Comparison of ENCODE assay signal across 33 mouse cellular contexts in genomic region chr9:28552387-28553182, GRCm38 (mm10).
DNase-seq lines count a peak whose midpoint lies in the region; ATAC-seq and TF ChIP-seq lines count a peak whose summit lies in the region.
"Had no signal": no experiment of that assay in that cellular context is flagged by ENCODE, and none has a peak within 500 bp of the region (broad histone marks: within the 10 kb centered on the region; RNA-seq: fewer than 3 reads in every experiment).

No protein-coding gene starts in this region.

- H3K4me3 ChIP-seq in liver, adult 2 months (ENCODE audit: insufficient read depth, low read depth, low read length) = no peak overlapping the region
- H3K4me3 ChIP-seq in C2C12 (ENCODE audit: insufficient read depth, poor library complexity, severe bottlenecking) (no peak overlapping the region), ES-E14 (ENCODE audit: insufficient read depth in 1 of 2, low read depth in 1 of 2, low read length in 2 of 2, poor library complexity in 1 of 2, severe bottlenecking in 1 of 2) (no peak overlapping the region)
- H3K4me3 ChIP-seq in intestine, embryonic 15.5 days (replicated peaks) = no peak overlapping the region
- H3K4me3 ChIP-seq in forebrain, postnatal 0 days (ENCODE audit: low read depth, low read length) = no peak overlapping the region
- H3K4me3 ChIP-seq: embryonic facial prominence, embryonic 13.5 days; forebrain, embryonic 10.5 days; forebrain, embryonic 15.5 days; gastrocnemius, adult 2 months; hindbrain, embryonic 12.5 days; layer of hippocampus, adult 2 months; megakaryocyte, embryonic 14.5 days; midbrain, embryonic 15.5 days; neural tube, embryonic 12.5 days had no signal

- H3K4me1 ChIP-seq in liver, adult 2 months (ENCODE audit: control insufficient read depth, insufficient read depth, low read length) = no peaks in the 10 kb centered on the region
- H3K4me1 ChIP-seq in ES-E14 (ENCODE audit: control insufficient read depth in 2 of 2, insufficient read depth in 2 of 2, low read length in 2 of 2, poor library complexity in 1 of 2) = peaks cover 4% of the 10 kb centered on the region in 2 experiments; a peak in 2 of 4 replicates
- no peaks in the 10 kb centered on the region for H3K4me1 ChIP-seq in intestine, embryonic 15.5 days (replicated peaks)
- no peaks in the 10 kb centered on the region for H3K4me1 ChIP-seq in forebrain, postnatal 0 days (ENCODE audit: insufficient read depth)
- H3K4me1 ChIP-seq: embryonic facial prominence, embryonic 13.5 days; hindbrain, embryonic 12.5 days; megakaryocyte, embryonic 14.5 days; neural tube, embryonic 12.5 days had no signal

- ATAC-seq in intestine, embryonic 15.5 days = peak; percentile 95
- ATAC-seq in forebrain, postnatal 0 days = no peak
- no peak for ATAC-seq in cerebellum, adult (ENCODE audit: insufficient number of reproducible peaks, low FRiP score, low TSS enrichment)
- ATAC-seq: forebrain, embryonic 15.5 days; hindbrain, postnatal 0 days; lung, postnatal 0 days; midbrain, embryonic 15.5 days had no signal

- no peaks in the 10 kb centered on the region for H3K79me2 ChIP-seq in liver, adult 2 months (ENCODE audit: control insufficient read depth, insufficient read depth, low read length)
- no peaks in the 10 kb centered on the region for H3K79me2 ChIP-seq in C2C12 (ENCODE audit: control insufficient read depth, insufficient read depth)

- no peak overlapping the region for H3K9ac ChIP-seq in liver, adult 2 months (ENCODE audit: low read depth, low read length)
- no peak overlapping the region for H3K9ac ChIP-seq in ES-E14 (ENCODE audit: insufficient read depth, low read depth, low read length, poor library complexity, severe bottlenecking)
- H3K9ac ChIP-seq in intestine, embryonic 15.5 days = no peak overlapping the region
- H3K9ac ChIP-seq in forebrain, postnatal 0 days = no peak overlapping the region
- H3K9ac ChIP-seq: embryonic facial prominence, embryonic 13.5 days; forebrain, embryonic 15.5 days; hindbrain, embryonic 12.5 days; midbrain, embryonic 15.5 days; neural tube, embryonic 12.5 days had no signal

- in situ Hi-C loops in ES-E14 (cut with MboI; ENCODE audit: low sequenced_read_pairs in 2 of 2, unreplicated experiment in 2 of 2) = no loop called here

- no peaks in the 10 kb centered on the region for H3K36me3 ChIP-seq in liver, adult 2 months (ENCODE audit: control insufficient read depth, insufficient read depth, low read length)
- no peaks in the 10 kb centered on the region for H3K36me3 ChIP-seq in C2C12 (ENCODE audit: control insufficient read depth, insufficient read depth)
- no peaks in the 10 kb centered on the region for H3K36me3 ChIP-seq in ES-E14 (ENCODE audit: control insufficient read depth, insufficient read depth, low read length, poor library complexity, severe bottlenecking)
- H3K36me3 ChIP-seq in intestine, embryonic 15.5 days = no peaks in the 10 kb centered on the region
- no peaks in the 10 kb centered on the region for H3K36me3 ChIP-seq in forebrain, postnatal 0 days (ENCODE audit: insufficient read depth)
- H3K36me3 ChIP-seq: embryonic facial prominence, embryonic 13.5 days; forebrain, embryonic 10.5 days; forebrain, embryonic 15.5 days; hindbrain, embryonic 12.5 days; midbrain, embryonic 15.5 days; neural tube, embryonic 12.5 days had no signal

- no peaks in the 10 kb centered on the region for H3K79me3 ChIP-seq in C2C12 (ENCODE audit: low read depth)

- 16% methylated on average over 1 of the region's 1 CpGs for WGBS in liver, adult 2 months
- WGBS in intestine, embryonic 15.5 days = 54% methylated on average over 1 of the region's 1 CpGs
- WGBS in forebrain, postnatal 0 days = 91% methylated on average over 1 of the region's 1 CpGs

- no peak for TF ChIP-seq POLR2A in liver, adult 2 months (IDR thresholded peaks at IDR 0.05; ENCODE audit: extremely low read depth, insufficient read depth, low read length)

- TF ChIP-seq CTCF in liver, adult 2 months (IDR thresholded peaks at IDR 0.05; ENCODE audit: low read depth, low read length) = no peak
- no peak for TF ChIP-seq CTCF in C2C12 (IDR thresholded peaks at IDR 0.05; ENCODE audit: control insufficient read depth, insufficient read depth, insufficient read length)
- TF ChIP-seq CTCF in forebrain, postnatal 0 days (IDR thresholded peaks at IDR 0.05; ENCODE audit: low read depth) = no peak

- peak; percentile 82 for DNase-seq in liver, adult 2 months (ENCODE audit: extremely low read depth, low read depth, low spot score)
- no peak for DNase-seq in liver
- DNase-seq in ES-E14 (ENCODE audit: low read depth, low spot score) = peak; percentile 28
- no peak for DNase-seq in forebrain, postnatal 0 days
- DNase-seq in neural tube, embryonic 10.5 days (ENCODE audit: extremely low spot score, low spot score) = no peak
- DNase-seq: adrenal gland, postnatal 10 days; cerebellum, adult 11 months; cerebellum, adult 9-11 months; gastrocnemius, adult 2 months; gastrocnemius, postnatal 36 days; heart, adult 18-20 months; heart, postnatal 36 days; left cerebral cortex, postnatal 4 days; lung, adult 18-20 months; lung, postnatal 4 days; right cerebral cortex, adult 18-20 months; spleen, adult 18-20 months; thymus, postnatal 4 days had no signal

- no peaks in the 10 kb centered on the region for H3K27me3 ChIP-seq in liver, adult 2 months (ENCODE audit: control insufficient read depth, insufficient read depth, low read length)
- no peaks in the 10 kb centered on the region for H3K27me3 ChIP-seq in C2C12 (ENCODE audit: control insufficient read depth, insufficient read depth, insufficient read length)
- no peaks in the 10 kb centered on the region for H3K27me3 ChIP-seq in intestine, embryonic 15.5 days (replicated peaks)
- no peaks in the 10 kb centered on the region for H3K27me3 ChIP-seq in forebrain, postnatal 0 days (ENCODE audit: insufficient read depth, low read length)
- H3K27me3 ChIP-seq: CH12.LX; embryonic facial prominence, embryonic 13.5 days; forebrain, embryonic 15.5 days; hindbrain, embryonic 12.5 days; megakaryocyte, embryonic 14.5 days; midbrain, embryonic 15.5 days; neural tube, embryonic 12.5 days had no signal

- H3K4me2 ChIP-seq in intestine, embryonic 15.5 days (replicated peaks) = no peak overlapping the region
- no peak overlapping the region for H3K4me2 ChIP-seq in forebrain, postnatal 0 days (ENCODE audit: low read depth)
- H3K4me2 ChIP-seq: embryonic facial prominence, embryonic 13.5 days; forebrain, embryonic 15.5 days; heart, embryonic 11.5 days; hindbrain, embryonic 12.5 days; midbrain, embryonic 15.5 days; neural tube, embryonic 12.5 days had no signal

- no peaks in the 10 kb centered on the region for H3K9me3 ChIP-seq in ES-E14 (ENCODE audit: control insufficient read depth, insufficient read depth, low read depth, low read length)
- H3K9me3 ChIP-seq in intestine, embryonic 15.5 days = no peaks in the 10 kb centered on the region
- H3K9me3 ChIP-seq in forebrain, postnatal 0 days (ENCODE audit: low read length) = no peaks in the 10 kb centered on the region
- H3K9me3 ChIP-seq: embryonic facial prominence, embryonic 13.5 days; forebrain, embryonic 10.5 days; forebrain, embryonic 15.5 days; hindbrain, embryonic 12.5 days; midbrain, embryonic 15.5 days; neural tube, embryonic 12.5 days had no signal

- H3K27ac ChIP-seq in liver, adult 2 months (replicated peaks; ENCODE audit: insufficient read depth, low read depth, low read length) = no peak overlapping the region
- no peak overlapping the region for H3K27ac ChIP-seq in ES-E14 (ENCODE audit: insufficient read depth, low read depth, low read length, poor library complexity, severe bottlenecking)
- H3K27ac ChIP-seq in intestine, embryonic 15.5 days = no peak overlapping the region
- no peak overlapping the region for H3K27ac ChIP-seq in forebrain, postnatal 0 days (ENCODE audit: low read depth, low read length)
- H3K27ac ChIP-seq: embryonic facial prominence, embryonic 13.5 days; forebrain, embryonic 10.5 days; forebrain, embryonic 15.5 days; gastrocnemius, adult 2 months; hindbrain, embryonic 12.5 days; hindbrain, postnatal 0 days; layer of hippocampus, adult 2 months; midbrain, embryonic 15.5 days; neural tube, embryonic 12.5 days had no signal

- no peak overlapping the region for H3ac ChIP-seq in C2C12 (ENCODE audit: control insufficient read depth, insufficient read length, low read depth)

TF ChIP-seq in C2C12, 6 proteins besides CTCF, POLR2A, EP300 and RAD21:
- TF ChIP-seq USF1 (IDR thresholded peaks at IDR 0.05; ENCODE audit: low read depth) = no peak
- TF ChIP-seq CEBPB (IDR thresholded peaks at IDR 0.05; ENCODE audit: low read depth) = peak; percentile 72

TF ChIP-seq in ES-E14, 5 proteins besides CTCF, POLR2A, EP300 and RAD21:
- TF ChIP-seq MAFK (IDR thresholded peaks at IDR 0.05; ENCODE audit: insufficient read depth, low read depth, low read length) (no peak), ZNF384 (IDR thresholded peaks at IDR 0.05; ENCODE audit: low read depth, low read length) (0 out of 2 replicates have a peak, but pooled peaks have one; percentile 58)

Comparison
In these comparisons a context has a peak if more than half of its experiments do, and no peak if none do; other contexts are left out.
1. DNase-seq: peak in liver, adult 2 months (single experiment) and ES-E14 (single experiment); none in liver (single experiment), forebrain, postnatal 0 days (single experiment) and neural tube, embryonic 10.5 days (single experiment).